Mouse (Mus musculus) ES-E14 (cell line): Measurements from ENCODE around the gene 4930512M02Rik. TPM values are rescaled to one million over a fixed set of nuclear protein-coding genes. Genes with fewer than 3 reads are reported as not detected.

Experiments
- DNase-seq: peaks from one replicate; pipeline ENCODE4 v3.0.0-alpha.2; 2013; ENCODE audit warnings: low read depth, low spot score
- H3K27ac ChIP-seq: 2 replicates; pipeline ENCODE4 v1.5.1; 2012; ENCODE audit warnings: low read depth, mild to moderate bottlenecking, low read length, moderate library complexity, mixed read lengths; ENCODE audit not compliant: poor library complexity, insufficient read depth, severe bottlenecking
- H3K36me3 ChIP-seq: 2 replicates; pipeline ENCODE4 v1.6.1; 2012; ENCODE audit warnings: mild to moderate bottlenecking, low read length, moderate library complexity, mixed read lengths; ENCODE audit not compliant: control insufficient read depth, poor library complexity, insufficient read depth, severe bottlenecking
- H3K4me1 ChIP-seq, 2 experiments: fragments of 150-350 bp in 1 of 2; sonication (generic) in 1 of 2; 2 replicates each; pipeline ENCODE4 v1.6.1; 2012; ENCODE audit warnings: low read length in 2 of 2, mild to moderate bottlenecking in 1 of 2, mixed read lengths in 1 of 2; ENCODE audit not compliant: control insufficient read depth in 2 of 2, insufficient read depth in 2 of 2, poor library complexity in 1 of 2
- H3K4me3 ChIP-seq, 2 experiments: fragments of 150-350 bp in 1 of 2; sonication (generic) in 1 of 2; 2 replicates each; pipeline ENCODE4 v1.5.1; 2012; ENCODE audit warnings: low read length in 2 of 2, low read depth in 1 of 2, mild to moderate bottlenecking in 1 of 2, mixed read lengths in 1 of 2; ENCODE audit not compliant: insufficient read depth in 1 of 2, poor library complexity in 1 of 2, severe bottlenecking in 1 of 2
- H3K9ac ChIP-seq: 2 replicates; pipeline ENCODE4 v1.6.1; 2012; ENCODE audit warnings: low read depth, mild to moderate bottlenecking, low read length, mixed read lengths; ENCODE audit not compliant: poor library complexity, insufficient read depth, severe bottlenecking
- H3K9me3 ChIP-seq: fragments of 150-350 bp; sonication (generic); 2 replicates; pipeline ENCODE4 v1.6.1; 2012; ENCODE audit warnings: low read depth, mild to moderate bottlenecking, low read length; ENCODE audit not compliant: control insufficient read depth, insufficient read depth
- CHD2 ChIP-seq: IDR thresholded peaks from 2 replicates; pipeline ENCODE4 v1.6.1; 2014; ENCODE audit warnings: mild to moderate bottlenecking, low read depth, low read length, inconsistent platforms
- HCFC1 ChIP-seq: IDR thresholded peaks from 2 replicates; pipeline ENCODE4 v1.6.1; 2012; ENCODE audit warnings: low read length, inconsistent platforms, borderline replicate concordance; ENCODE audit not compliant: insufficient read depth
- MAFK ChIP-seq: IDR thresholded peaks from 2 replicates; pipeline ENCODE4 v1.6.1; 2014; ENCODE audit warnings: mild to moderate bottlenecking, low read depth, low read length, inconsistent platforms; ENCODE audit not compliant: insufficient read depth
- ZC3H11A ChIP-seq: IDR thresholded peaks from 2 replicates; pipeline ENCODE4 v1.6.1; 2012; ENCODE audit warnings: low read depth, mild to moderate bottlenecking, inconsistent platforms, low read length, borderline replicate concordance
- ZNF384 ChIP-seq: IDR thresholded peaks from 2 replicates; pipeline ENCODE4 v1.6.1; 2012; ENCODE audit warnings: low read depth, low read length, inconsistent platforms
- in situ Hi-C, 2 experiments: fragments of 600-800 bp; cut with MboI; formaldehyde crosslinking; loops; one replicate each; pipeline ENCODE4 v1.15.1; 2025; ENCODE audit warnings: low sequenced_read_pairs in 2 of 2, inconsistent platforms in 1 of 2; ENCODE audit not compliant: unreplicated experiment in 2 of 2
- total RNA-seq: library from RNA; depleted of rRNA; stranded (reverse); fragments of 300-350 nt; gene quantifications from 2 replicates; pipeline ENCODE4 v1.2.3, GENCODE M21; 2012

Gene 4930512M02Rik
- total RNA-seq, 1 experiment, result not detected

DNA sequence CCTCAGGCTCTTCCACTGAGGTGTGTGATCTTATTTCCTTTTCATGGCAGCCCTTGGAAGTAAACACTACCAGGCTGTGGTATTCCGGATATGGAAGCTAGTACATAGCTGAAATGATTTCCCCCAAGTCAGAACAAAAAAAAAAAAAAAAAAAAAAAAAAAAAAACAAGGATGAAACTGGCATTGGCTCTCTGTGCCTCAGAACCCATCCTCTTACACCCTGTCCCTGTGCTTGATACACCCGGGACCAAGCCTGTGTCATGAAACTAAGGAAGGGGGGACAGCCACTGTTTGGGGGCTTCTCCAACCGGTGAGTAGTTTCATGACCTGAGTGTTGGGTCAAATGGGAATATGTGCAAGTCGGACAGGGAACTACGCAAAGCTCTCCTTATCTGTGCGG lies 66.5 kb downstream of the 4930512M02Rik start:
- in situ Hi-C loops, result loop anchor here (25.0 kb wide), 1 partner anchor 176 kb away; no protein-coding TSS in a partner anchor
- no peak overlapping the region for H3K9ac ChIP-seq
- H3K4me1 ChIP-seq, result no peaks in the 10 kb centered on the region
- TF ChIP-seq ZNF384, result peak; percentile 71; the same call in 1 of the 2 replicates
- TF ChIP-seq CHD2, result no peak
- DNase-seq, result no peak
- no peak overlapping the region for H3K27ac ChIP-seq
- no peaks in the 10 kb centered on the region for H3K9me3 ChIP-seq
- no peaks in the 10 kb centered on the region for H3K36me3 ChIP-seq
- H3K4me3 ChIP-seq, result no peak overlapping the region

DNA sequence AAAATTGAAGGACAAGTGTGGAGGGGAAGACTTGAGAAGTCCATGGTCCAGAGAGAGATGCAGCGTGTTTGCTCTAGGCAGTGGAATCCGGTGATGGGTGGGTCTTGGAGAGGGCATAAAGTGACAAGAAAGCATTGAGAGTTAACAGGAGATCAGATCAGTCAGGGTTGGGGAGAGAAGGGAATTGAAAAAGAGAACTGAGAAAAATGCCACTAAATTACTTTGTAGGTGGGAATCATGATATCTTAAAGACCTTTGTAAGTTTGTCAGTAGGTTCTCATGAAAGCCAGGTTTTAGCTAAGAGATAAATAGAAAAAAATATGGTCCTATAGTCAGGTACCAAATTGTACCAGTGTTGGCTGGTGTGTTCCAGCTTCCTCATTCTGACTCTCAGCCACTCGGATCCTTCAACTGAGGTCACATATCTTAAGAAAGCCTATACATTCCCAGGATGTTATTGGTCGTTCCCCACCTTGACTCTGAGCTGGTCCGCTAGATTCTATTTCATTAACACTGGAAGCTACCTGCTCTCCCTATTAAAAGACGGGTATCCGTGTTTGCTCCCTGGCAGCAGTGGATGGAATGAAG lies 68.4 kb downstream of the 4930512M02Rik start:
- Histone ChIP-seq H3K9ac (no peak overlapping the region), H3K27ac (no peak overlapping the region), H3K4me1 (no peaks in the 10 kb centered on the region), H3K4me3 (no peak overlapping the region), H3K36me3 (no peaks in the 10 kb centered on the region), H3K9me3 (no peaks in the 10 kb centered on the region)
- no peak for DNase-seq
- in situ Hi-C loops, result loop anchor here (10.0 to 25.0 kb wide), 2 partner anchors 178 to 416 kb away; no protein-coding TSS in a partner anchor
- TF ChIP-seq MAFK, result no peak
- no peak for TF ChIP-seq CHD2

GRCm38 (mm10) chr11:11558662-11559061 lies 69.0 kb downstream of the 4930512M02Rik start:
- H3K4me3 ChIP-seq, result no peak overlapping the region
- no peak for DNase-seq
- no peaks in the 10 kb centered on the region for H3K4me1 ChIP-seq
- H3K27ac ChIP-seq, result no peak overlapping the region
- TF ChIP-seq CHD2 (no peak), ZC3H11A (no peak), MAFK (no peak), HCFC1 (no peak), ZNF384 (no peak)
- H3K9ac ChIP-seq, result no peak overlapping the region
- no peaks in the 10 kb centered on the region for H3K9me3 ChIP-seq
- H3K36me3 ChIP-seq, result no peaks in the 10 kb centered on the region
- in situ Hi-C loops, result loop anchor here (10.0 to 25.0 kb wide), 2 partner anchors 179 to 416 kb away; no protein-coding TSS in a partner anchor

GRCm38 (mm10) chr11:11557173-11557967 lies 70.3 kb downstream of the 4930512M02Rik start:
- H3K4me1 ChIP-seq, result no peaks in the 10 kb centered on the region
- no peak overlapping the region for H3K4me3 ChIP-seq
- TF ChIP-seq MAFK, result no peak
- peak; percentile 74; the same call in 1 of the 2 replicates for TF ChIP-seq ZC3H11A
- in situ Hi-C loops, result loop anchor here (10.0 to 25.0 kb wide), 2 partner anchors 180 to 417 kb away; no protein-coding TSS in a partner anchor
- peak; percentile 24 for DNase-seq
- H3K36me3 ChIP-seq, result no peaks in the 10 kb centered on the region
- H3K9me3 ChIP-seq, result no peaks in the 10 kb centered on the region
- no peak overlapping the region for H3K9ac ChIP-seq
- no peak overlapping the region for H3K27ac ChIP-seq
